Mouse (Mus musculus): ENCODE data around the gene 9430097D07Rik.

DNA sequence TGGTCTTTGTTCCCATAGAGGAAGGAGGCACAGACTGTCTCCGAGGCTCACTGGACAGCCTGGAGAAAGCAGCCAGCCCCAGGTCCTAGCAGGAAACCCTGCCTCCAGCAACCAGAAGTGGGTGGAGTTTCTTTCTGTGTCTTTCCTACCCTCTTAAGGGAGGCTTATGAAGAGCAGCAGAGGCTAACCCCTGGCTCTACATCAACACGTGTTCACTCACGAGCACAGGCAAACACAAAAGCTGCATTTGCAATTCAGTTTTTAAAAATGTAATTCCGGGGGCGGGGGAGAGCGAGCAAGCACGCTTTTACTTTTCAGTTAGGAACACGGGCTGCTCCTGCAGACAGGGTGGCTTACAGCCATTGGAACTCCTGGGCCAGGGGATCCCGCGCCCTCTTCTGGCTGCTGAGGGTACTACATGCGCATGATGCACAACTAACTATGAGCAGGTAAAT is 27.1 kb upstream of the 9430097D07Rik start:
- peak; percentile 89 for TF ChIP-seq CTCF (IDR thresholded peaks at IDR 0.05; ENCODE audit: low read depth, low read length)
- TF ChIP-seq EP300 (IDR thresholded peaks at IDR 0.05; ENCODE audit: insufficient read depth, low read depth, low read length): no peak
- TF ChIP-seq POLR2A (IDR thresholded peaks at IDR 0.05; ENCODE audit: insufficient read depth, low read length): no peak

Data from ES-Bruce4 (cell line).